Mouse (Mus musculus) CD4-positive, CD25-positive, alpha-beta regulatory T cell, adult 2 months (primary cell): ENCODE data around the gene Dhx57.
"Not testable (repeated sequence)": the region's sequence is repeated elsewhere in the genome, so short reads cannot be mapped to it uniquely, and the experiment has no call there.

Source experiments
- DNase-seq: peaks from one replicate; pipeline ENCODE4 v3.0.0-alpha.2; 2012; ENCODE audit warnings: low read depth, low spot score

Gene Dhx57

DNA sequence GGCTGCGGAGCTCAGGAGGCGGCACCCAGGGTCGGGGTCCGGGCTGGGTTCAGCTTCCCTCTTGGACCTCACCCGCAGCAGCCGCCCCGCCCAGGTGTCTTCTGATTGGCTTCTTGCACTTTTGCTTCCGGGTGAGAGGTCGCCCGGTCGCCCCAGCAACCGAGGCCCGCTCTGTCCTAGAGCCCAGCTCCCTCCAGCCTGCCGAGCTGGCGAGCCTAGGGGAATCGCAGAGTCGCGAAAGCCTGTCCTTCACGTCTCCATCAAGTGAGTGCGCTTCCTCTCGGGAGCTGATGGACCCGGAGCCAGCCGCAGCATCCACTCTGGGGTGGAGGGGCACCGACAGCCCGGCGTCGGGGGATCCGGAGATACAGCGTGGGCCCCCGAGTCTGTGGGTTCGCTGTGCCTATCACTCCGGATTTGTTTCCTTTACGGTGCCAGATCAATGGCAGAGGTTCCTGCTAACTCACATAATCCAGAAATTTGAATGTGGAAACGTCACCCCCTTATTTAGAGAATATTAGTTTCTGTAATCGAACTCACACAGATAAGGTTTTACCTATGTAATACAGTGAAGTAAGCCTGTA lies at the start of gene Dhx57, which contains the start of gene Morn2:
Gene Dhx57, minus strand, starts transcription at position 403 of the 584 bp plus-strand sequence.
Gene Morn2, plus strand, starts transcription at position 130 of the 584 bp plus-strand sequence.
- peak; percentile 95 for DNase-seq

DNA sequence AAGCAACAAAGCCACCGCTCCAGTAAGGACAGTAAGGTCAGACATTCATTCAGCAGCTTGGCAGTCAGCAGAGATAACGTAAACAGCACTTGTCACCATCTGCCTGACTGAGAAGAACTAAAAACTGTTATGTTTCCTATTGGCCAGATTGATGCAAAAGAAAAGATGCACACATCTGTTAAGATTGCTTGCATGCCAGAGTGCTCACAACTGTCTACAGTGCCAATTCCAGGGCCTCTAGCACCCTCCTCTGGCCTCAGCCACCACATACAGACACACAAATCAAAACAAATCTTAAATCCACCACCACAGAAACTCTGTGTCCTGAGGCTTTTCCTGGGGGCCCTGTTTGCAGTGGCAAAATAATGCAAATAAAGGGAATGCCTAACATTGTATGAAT lies 42.1 kb upstream of the Dhx57 start:
- peak; percentile 60 for DNase-seq

DNA sequence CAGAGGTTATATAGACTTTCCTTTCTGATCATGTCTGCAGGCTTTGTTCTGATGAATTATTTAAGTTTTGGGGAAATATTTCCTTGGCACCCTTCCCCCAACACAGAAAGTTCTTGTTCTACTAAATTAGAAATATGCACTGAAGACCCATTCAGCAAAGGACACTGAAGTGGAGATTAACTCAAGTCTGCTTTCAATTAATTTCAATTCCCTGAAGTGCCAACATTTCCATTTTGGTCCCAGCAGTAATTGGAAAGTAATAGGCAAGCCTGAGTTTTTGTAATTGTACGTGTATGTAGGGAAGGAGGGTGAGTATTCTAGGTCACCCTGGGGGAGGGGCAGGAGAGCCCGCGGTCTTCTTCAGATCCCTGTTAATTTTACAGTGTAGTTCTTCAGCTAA lies 36.2 kb upstream of the Dhx57 start:
- no peak for DNase-seq

DNA sequence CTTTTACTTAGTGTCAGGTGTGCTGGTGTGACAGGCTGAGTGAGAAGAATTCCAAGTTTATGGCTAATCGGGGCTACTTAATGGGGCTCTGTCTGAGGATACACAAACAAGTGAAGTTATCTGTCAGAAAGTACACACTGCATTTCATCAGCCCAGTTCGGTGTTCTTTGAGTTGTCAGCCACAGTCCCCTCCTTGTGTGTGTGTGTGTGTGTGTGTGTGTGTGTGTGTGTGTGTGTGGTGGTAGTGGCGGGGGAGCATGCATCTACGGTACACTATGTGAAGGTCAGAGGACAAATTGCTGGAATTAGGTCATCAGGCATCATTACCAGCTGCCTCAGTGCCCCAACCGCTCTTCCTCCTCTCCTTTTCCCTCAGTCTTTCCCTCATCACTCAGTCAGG lies 35.2 kb upstream of the Dhx57 start:
- no peak for DNase-seq

- no peak for DNase-seq
Measured at GRCm38 (mm10) chr17:80324521-80324920, 34.2 kb upstream of the Dhx57 start.

DNA sequence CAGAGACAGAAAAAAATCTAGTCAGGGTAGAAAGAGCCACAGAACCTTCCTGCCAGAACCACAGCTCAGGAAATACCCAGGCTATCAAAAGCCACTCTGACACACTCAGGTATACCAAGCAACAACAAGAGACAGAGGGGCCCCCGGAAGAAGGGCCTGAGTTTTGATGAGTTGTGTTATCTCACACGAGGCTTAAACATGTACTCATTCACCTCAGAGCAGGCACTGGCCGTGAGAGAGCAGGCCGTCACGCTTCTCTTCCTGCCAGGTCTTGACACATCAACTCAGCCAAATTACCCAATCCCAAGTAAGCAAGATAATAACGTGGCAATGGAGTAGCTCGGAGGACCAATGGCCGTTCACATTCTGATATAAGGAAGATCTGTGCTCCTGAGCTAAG lies 33.4 kb upstream of the Dhx57 start:
- DNase-seq = peak; percentile 72

DNA sequence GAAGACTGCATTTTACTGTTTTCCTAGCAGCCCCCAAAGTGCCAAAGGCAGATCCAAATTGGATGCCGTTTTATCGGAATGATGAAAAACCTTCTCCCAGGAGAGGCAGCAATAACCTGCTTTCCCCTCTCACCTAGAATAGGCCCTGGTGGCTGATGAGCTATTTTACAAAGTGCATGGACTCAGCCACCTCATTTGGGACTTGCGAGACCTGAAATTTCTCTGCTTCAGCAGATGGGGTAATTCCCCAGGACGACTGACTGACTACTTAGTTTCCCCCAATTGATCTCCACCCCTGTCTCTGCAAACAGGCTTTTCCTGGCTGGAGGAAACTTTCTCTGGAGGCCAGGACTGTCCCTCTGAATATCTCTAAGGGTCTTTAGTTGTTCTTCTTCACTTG lies 32.7 kb upstream of the Dhx57 start:
- peak; percentile 20 for DNase-seq

DNA sequence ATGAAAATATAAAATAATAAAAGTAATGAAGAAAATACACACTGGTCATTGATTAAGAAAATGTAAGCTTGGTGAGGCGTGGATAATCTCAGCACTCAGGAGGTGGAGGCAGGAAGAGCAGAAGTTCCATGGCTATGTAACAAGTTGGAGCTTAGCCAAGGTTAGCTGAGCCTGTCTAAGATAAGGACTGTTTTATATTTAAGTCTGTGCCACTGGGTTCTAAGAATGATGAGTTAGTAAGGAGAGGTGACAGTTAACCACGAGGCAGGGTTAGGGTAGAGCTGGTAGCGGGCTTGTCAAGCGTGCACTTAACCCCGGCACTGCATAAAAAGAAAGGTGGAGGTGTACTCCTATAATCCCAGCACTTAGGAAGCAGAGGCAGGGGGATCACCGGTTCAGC lies 32.0 kb upstream of the Dhx57 start:
- DNase-seq = no peak

DNA sequence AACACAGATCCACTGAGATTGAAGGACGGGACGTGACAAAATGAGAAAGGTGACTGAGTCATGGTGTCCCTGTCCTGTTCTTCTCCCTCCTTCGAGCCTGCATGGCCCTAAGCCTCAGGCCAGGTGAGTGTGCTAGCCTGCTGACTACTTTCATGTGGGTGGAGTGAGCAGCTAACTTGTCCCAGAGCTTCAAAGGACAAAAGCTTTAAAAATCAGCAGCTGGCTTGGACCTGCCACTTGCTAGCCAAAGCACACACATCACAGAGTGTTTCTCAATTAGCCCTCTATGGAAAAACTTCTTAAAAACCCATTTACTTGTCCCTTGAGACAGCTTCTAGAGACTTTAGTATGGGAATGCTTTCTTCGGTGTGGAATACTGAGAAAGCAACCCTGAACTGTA lies 22.1 kb upstream of the Dhx57 start:
- no peak for DNase-seq

DNA sequence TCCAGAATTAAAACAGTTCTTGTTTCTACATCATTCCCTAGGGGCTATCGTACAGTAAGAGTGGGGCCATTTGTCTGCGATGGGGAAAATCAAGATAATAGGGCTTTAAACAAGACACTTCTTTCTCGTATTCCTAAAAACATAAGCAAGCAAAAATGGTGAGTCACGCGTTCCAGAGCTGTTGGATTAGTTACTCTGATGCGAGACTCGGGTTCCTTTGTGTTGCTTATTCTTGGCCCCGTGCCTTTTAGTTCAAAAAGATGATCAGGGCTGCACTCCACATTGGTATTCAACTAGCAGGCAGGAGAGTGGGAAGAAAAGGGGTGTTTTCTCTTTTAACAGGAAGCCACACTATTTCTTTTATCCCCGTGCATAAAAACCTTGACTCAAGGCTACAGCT lies 21.5 kb upstream of the Dhx57 start:
- DNase-seq = no peak

- no peak for DNase-seq
Measured at GRCm38 (mm10) chr17:80307251-80307650, 17.0 kb upstream of the Dhx57 start, which contains the start of gene Arhgef33. Arhgef33 (plus strand) TSS chr17:80307407.

DNA sequence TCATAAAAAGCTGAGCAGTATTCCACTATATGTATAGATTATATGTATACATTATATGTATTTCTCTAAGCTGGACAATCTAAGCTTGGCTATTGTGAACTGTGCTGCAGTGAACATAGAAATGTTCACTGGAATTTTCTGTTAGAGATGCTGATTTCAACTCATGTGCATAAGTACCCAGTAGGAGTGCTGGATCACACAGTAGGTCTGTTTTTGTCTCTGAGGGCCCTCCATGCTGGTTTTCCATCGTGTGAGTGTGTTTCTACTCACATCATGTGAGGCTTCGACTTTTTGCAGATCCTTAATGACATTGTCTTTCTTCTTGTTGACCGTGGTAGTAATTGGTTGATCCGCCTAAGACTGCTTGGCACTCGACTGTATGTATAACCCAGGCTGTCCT lies 8.6 kb upstream of the Dhx57 start:
- DNase-seq = no peak

- no peak for DNase-seq
Measured at GRCm38 (mm10) chr17:80295258-80295657, 5.0 kb upstream of the Dhx57 start.

DNA sequence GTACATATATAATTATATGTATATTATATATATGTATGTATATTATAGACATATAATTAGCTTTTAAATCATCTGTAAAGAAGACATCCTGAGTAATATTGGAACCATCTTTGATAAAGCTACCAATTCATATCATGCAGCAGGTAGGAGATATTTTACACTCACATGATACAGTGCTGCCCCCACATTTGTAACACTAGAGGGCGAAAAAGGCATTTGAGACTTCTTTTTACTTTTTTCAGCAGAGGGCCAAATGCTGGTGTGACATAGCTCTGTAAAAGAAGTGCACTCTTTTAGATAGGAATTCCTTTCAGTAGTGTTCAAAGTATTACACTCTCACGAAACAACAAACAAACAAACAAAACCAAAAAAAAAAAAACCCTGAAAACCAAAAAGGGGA lies 872 bp upstream of the Dhx57 start:
- peak; percentile 73 for DNase-seq

GRCm38 (mm10) chr17:80289280-80290073 lies 799 bp downstream of the Dhx57 start:
- DNase-seq = peak; percentile 6

GRCm38 (mm10) chr17:80288012-80288411 lies 2.3 kb downstream of the Dhx57 start:
- no peak for DNase-seq

- DNase-seq = no peak
Measured at GRCm38 (mm10) chr17:80284446-80284845, 5.8 kb downstream of the Dhx57 start.

DNA sequence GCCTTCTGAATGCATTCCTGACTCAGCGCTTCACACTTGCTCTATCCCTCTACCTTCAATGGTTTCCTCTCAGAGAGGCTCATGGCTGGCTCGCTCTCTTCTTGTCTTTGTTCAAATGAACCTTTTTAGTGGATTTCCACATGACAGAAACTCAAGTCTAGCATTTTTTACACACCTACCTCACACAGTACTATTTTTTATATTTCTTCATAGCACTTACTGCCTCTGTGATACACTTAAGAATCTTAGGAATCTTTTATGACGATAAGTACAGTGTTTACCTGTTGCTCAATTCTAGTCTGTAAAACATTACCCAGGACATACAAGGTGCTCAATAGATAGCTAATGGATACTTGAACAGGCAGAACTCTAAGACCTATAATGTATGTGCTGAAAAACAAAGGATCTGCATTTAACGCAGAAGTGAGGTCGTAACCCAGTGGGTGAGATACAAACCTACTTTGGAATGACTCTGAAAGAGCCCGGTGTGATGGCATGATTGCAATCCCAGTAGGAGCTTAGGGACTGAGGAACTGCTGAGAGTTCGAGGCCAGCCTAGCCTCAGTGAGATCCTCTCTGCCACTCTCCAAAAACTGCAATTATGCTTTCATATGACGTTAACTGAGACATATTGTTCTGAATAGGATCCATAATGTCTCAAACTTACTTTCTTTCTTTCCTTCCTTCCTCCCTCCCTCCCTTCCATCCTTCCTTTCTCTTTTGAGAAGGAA lies 10.8 kb downstream of the Dhx57 start:
- no peak for DNase-seq

DNA sequence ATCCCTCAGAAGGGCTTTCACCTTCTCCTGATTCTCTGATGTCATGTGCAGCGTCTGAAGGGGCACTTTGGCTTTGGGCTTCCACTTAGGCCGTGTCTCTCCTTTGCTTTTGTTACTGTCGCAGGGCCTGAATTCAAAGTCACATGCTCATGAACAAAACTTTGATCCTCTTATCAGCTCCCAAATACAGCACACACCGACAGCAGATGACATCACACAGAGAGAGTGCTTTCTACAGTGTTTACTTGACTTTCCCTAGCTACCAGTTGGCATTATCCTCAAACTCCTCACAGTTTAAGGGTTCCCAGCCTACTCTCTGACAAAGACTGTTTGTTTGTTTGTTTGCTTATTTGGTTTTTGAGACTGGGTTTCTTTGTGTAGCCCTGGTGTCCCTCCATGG lies 12.0 kb downstream of the Dhx57 start:
- DNase-seq = no peak

GRCm38 (mm10) chr17:80270622-80271021 lies 19.7 kb downstream of the Dhx57 start:
- not testable (repeated sequence) for DNase-seq

DNA sequence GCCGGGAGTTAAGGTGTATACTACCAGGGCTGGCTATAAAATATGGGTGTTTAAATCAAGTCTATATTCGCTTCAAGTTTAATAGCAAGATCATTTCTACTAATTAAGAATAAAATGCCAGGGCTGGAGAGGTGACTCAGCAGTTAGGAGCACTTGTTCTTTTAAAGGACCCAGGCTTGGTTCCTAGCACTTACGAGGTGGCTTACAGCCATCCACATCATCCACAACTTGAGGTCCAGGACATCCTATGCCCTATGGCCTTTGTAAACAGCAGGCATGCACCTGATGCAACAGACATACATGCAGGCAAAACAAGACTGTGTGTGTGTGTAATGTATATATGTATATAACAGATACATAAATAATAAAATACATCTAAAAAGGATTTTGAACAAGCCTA lies 22.1 kb downstream of the Dhx57 start:
- no peak for DNase-seq

GRCm38 (mm10) chr17:80267065-80267464 lies 23.2 kb downstream of the Dhx57 start:
- no peak for DNase-seq

GRCm38 (mm10) chr17:80255208-80255607 lies 35.1 kb downstream of the Dhx57 start:
- no peak for DNase-seq
